Mouse (Mus musculus): ENCODE measurements at regions not wholly inside any gene's neighbourhood (a gene's known extent, or its start where the extent isn't known, plus 50 kb on each side); places are given as distances from the start of the nearest gene placed in this dataset.

- no peak for DNase-seq (ENCODE audit: low read depth, low spot score)
These were observed 108.2 kb upstream of the Adamts5 start for GRCm38 (mm10) chr16:86009638-86010329.

GRCm38 (mm10) chr16:86007799-86008198 lies 106.2 kb upstream of the Adamts5 start:
- no peak for DNase-seq (ENCODE audit: low read depth, low spot score)

- DNase-seq (ENCODE audit: low read depth, low spot score) = no peak
These were observed 99.2 kb upstream of the Adamts5 start for GRCm38 (mm10) chr16:86000846-86001245.

GRCm38 (mm10) chr16:85985841-85986240 lies 84.2 kb upstream of the Adamts5 start:
- DNase-seq (ENCODE audit: low read depth, low spot score) = no peak

GRCm38 (mm10) chr16:85977102-85977501 lies 75.5 kb upstream of the Adamts5 start:
- DNase-seq (ENCODE audit: low read depth, low spot score) = no peak

- DNase-seq (ENCODE audit: low read depth, low spot score) = no peak
These were observed 65.3 kb upstream of the Adamts5 start for GRCm38 (mm10) chr16:85966892-85967444.

- no peak for DNase-seq (ENCODE audit: low read depth, low spot score)
These were observed 64.6 kb upstream of the Adamts5 start for GRCm38 (mm10) chr16:85966251-85966650.

- DNase-seq (ENCODE audit: low read depth, low spot score) = no peak
These were observed 63.0 kb upstream of the Adamts5 start for GRCm38 (mm10) chr16:85964352-85965210.

GRCm38 (mm10) chr16:85956006-85956562 lies 54.5 kb upstream of the Adamts5 start:
- no peak for DNase-seq (ENCODE audit: low read depth, low spot score)

- no peak for DNase-seq (ENCODE audit: low read depth, low spot score)
These were observed 50.0 kb upstream of the Adamts5 start for GRCm38 (mm10) chr16:85951628-85952027.

Data from ES-CJ7 (cell line).